Mouse (Mus musculus): ENCODE measurements around the gene Fignl2.

DNA sequence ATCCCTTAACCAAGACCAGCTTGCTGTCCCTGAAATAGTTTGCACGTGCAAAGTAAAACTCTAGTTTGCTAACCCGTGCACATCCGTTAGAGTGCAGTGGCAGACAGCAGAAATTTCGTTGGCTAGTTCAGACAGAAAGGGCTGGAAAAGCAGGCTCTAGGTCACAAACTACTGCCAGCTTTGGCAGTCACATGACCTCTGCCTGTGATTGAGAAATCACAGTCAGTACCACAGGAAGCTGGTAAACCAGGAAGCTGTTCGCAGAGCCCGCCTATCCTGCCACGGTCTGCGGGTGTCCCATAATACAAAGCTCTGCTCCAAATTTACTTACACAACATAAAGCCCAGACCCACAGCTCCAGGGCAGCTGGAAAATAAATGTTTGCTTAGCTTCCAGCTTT, 34.8 kb upstream of the Fignl2 start:
- no peak for TF ChIP-seq CTCF (IDR thresholded peaks at IDR 0.05; ENCODE audit: borderline replicate concordance, control insufficient read depth, extremely low read depth, insufficient read depth, low read length, poor library complexity)
- TF ChIP-seq POLR2A (IDR thresholded peaks at IDR 0.05; ENCODE audit: control insufficient read depth, extremely low read depth, insufficient read depth, low read length, poor library complexity) = no peak
